Mouse (Mus musculus) adrenal gland, postnatal 36 days (tissue): ENCODE measurements around the gene Cyp2w1. TPM values are rescaled to one million over a fixed set of nuclear protein-coding genes. Genes with fewer than 3 reads are reported as not detected.
A peak's percentile ranks its signal among the peaks of the same experiment; 100 is the strongest.

Source experiments
- DNase-seq, 2 experiments: peaks; one replicate each; pipeline ENCODE4 v3.0.0; 2021; ENCODE audit warnings: mixed read lengths in 1 of 2
- long read RNA-seq, 2 experiments: library from polyadenylated mRNA; stranded (forward); transcript quantifications; one replicate each; pipeline ENCODE4 v2.0.0; 2021; ENCODE audit warnings: borderline sequencing depth in 2 of 2
- total RNA-seq, 2 experiments: library from RNA; stranded (reverse); gene quantifications; 2 replicates each; pipeline ENCODE4 v1.2.3; 2021

Gene Cyp2w1
- total RNA-seq = not detected
- long read RNA-seq, experiment 1 = 0 reads
- long read RNA-seq, experiment 2 = 0 reads

GRCm38 (mm10) chr5:139352317-139352716 is at the start of gene Cyp2w1:
Cyp2w1 (plus strand) TSS chr5:139352617.
- no peak for DNase-seq

GRCm38 (mm10) chr5:139303646-139304061 is 48.8 kb upstream of the Cyp2w1 start:
- no peak for DNase-seq

- DNase-seq = no peak
These were observed 42.5 kb upstream of the Cyp2w1 start for GRCm38 (mm10) chr5:139309946-139310345.

- no peak for DNase-seq
These were observed 41.9 kb upstream of the Cyp2w1 start for GRCm38 (mm10) chr5:139310477-139310876.

- peak; percentile 46 to 70 for DNase-seq
These were observed 40.6 kb upstream of the Cyp2w1 start for GRCm38 (mm10) chr5:139311822-139312221.

GRCm38 (mm10) chr5:139313536-139313935 is 38.9 kb upstream of the Cyp2w1 start:
- DNase-seq = no peak

- no peak for DNase-seq
These were observed 37.3 kb upstream of the Cyp2w1 start for GRCm38 (mm10) chr5:139314941-139315642.

GRCm38 (mm10) chr5:139316982-139317675 is 35.3 kb upstream of the Cyp2w1 start:
- DNase-seq = no peak

GRCm38 (mm10) chr5:139317751-139318504 is 34.5 kb upstream of the Cyp2w1 start:
- no peak for DNase-seq

- DNase-seq = no peak
These were observed 32.0 kb upstream of the Cyp2w1 start for GRCm38 (mm10) chr5:139320424-139320823.

- no peak for DNase-seq
These were observed 31.1 kb upstream of the Cyp2w1 start for GRCm38 (mm10) chr5:139321331-139321730.

- no peak for DNase-seq
These were observed 29.0 kb upstream of the Cyp2w1 start for GRCm38 (mm10) chr5:139323260-139323924.

- DNase-seq = no peak
These were observed 28.3 kb upstream of the Cyp2w1 start for GRCm38 (mm10) chr5:139324045-139324491.

- peak in 1 of 2 experiments; percentile 65 for DNase-seq
These were observed 27.6 kb upstream of the Cyp2w1 start for GRCm38 (mm10) chr5:139324691-139325394.

GRCm38 (mm10) chr5:139325395-139325966 is 26.9 kb upstream of the Cyp2w1 start, which contains the start of gene Adap1:
Adap1 (minus strand) TSS chr5:139325622.
- DNase-seq = peak; percentile 60 to 83

GRCm38 (mm10) chr5:139326111-139326696 is 26.2 kb upstream of the Cyp2w1 start:
- DNase-seq = no peak

- peak; percentile 50 to 52 for DNase-seq
These were observed 25.3 kb upstream of the Cyp2w1 start for GRCm38 (mm10) chr5:139326986-139327633.

GRCm38 (mm10) chr5:139327634-139328020 is 24.8 kb upstream of the Cyp2w1 start:
- no peak for DNase-seq

GRCm38 (mm10) chr5:139330766-139331165 is 21.7 kb upstream of the Cyp2w1 start:
- DNase-seq = no peak

GRCm38 (mm10) chr5:139331742-139332141 is 20.7 kb upstream of the Cyp2w1 start:
- peak; percentile 81 to 84 for DNase-seq
